Mouse (Mus musculus) liver, embryonic 14.5 days (tissue): ENCODE data around the gene Med17. TPM values are rescaled to one million over a fixed set of nuclear protein-coding genes. Genes with fewer than 3 reads are reported as not detected.

ENCODE experiments used
- ATAC-seq: fragments of 200-750 bp; cut with Nextera tagmentation; 2 replicates; pipeline ENCODE4 v1.8.0; 2017; ENCODE audit warnings: moderate number of reproducible peaks, mild to moderate bottlenecking, moderate library complexity; ENCODE audit not compliant: insufficient read depth
- DNase-seq, 3 experiments: peaks; one replicate each; pipeline ENCODE4 v3.0.0-alpha.2; 2012 to 2013; ENCODE audit warnings: low read depth in 3 of 3, low spot score in 3 of 3
- H3K27ac ChIP-seq: fragments of 300-500 bp; sonication (generic); 2 replicates; pipeline ENCODE4 v1.5.1; 2014; ENCODE audit warnings: moderate library complexity, mild to moderate bottlenecking, control low read depth, inconsistent platforms
- H3K27me3 ChIP-seq: fragments of 300-500 bp; sonication (generic); 2 replicates; pipeline ENCODE4 v1.6.1; 2014; ENCODE audit warnings: mild to moderate bottlenecking, low read length, moderate library complexity; ENCODE audit not compliant: control insufficient read depth, insufficient read depth
- H3K36me3 ChIP-seq: fragments of 300-500 bp; sonication (generic); replicated peaks from 2 replicates; pipeline ENCODE4 v1.6.1; 2014; ENCODE audit warnings: low read depth; ENCODE audit not compliant: control insufficient read depth, insufficient read depth
- H3K4me1 ChIP-seq, 2 experiments: fragments of 200-500 bp in 1 of 2; fragments of 300-500 bp in 1 of 2; sonication (generic) in 1 of 2; replicated peaks; 2 replicates each; pipeline ENCODE4 v1.6.1; 2012 to 2014; ENCODE audit warnings: antibody characterized with exemption in 1 of 2, inconsistent platforms in 1 of 2, low read length in 1 of 2; ENCODE audit not compliant: control insufficient read depth in 2 of 2, insufficient read depth in 2 of 2
- H3K4me2 ChIP-seq: fragments of 300-500 bp; sonication (generic); 2 replicates; pipeline ENCODE4 v1.6.1; 2014; ENCODE audit warnings: low read depth, mild to moderate bottlenecking, control low read depth, moderate library complexity
- H3K4me3 ChIP-seq, 2 experiments: fragments of 200-500 bp in 1 of 2; fragments of 300-500 bp in 1 of 2; sonication (generic) in 1 of 2; 2 replicates each; pipeline ENCODE4 v1.5.1; 2012 to 2014; ENCODE audit warnings: low read depth in 2 of 2, low read length in 2 of 2, mild to moderate bottlenecking in 2 of 2, control low read depth in 1 of 2, inconsistent platforms in 1 of 2, moderate library complexity in 1 of 2; ENCODE audit not compliant: insufficient read depth in 1 of 2
- H3K9ac ChIP-seq: fragments of 300-500 bp; sonication (generic); replicated peaks from 2 replicates; pipeline ENCODE4 v1.6.1; 2014; ENCODE audit warnings: mild to moderate bottlenecking, control low read depth, moderate library complexity
- H3K9me3 ChIP-seq: fragments of 300-500 bp; sonication (generic); 2 replicates; pipeline ENCODE4 v1.6.1; 2016; ENCODE audit warnings: low read length, mixed read lengths; ENCODE audit not compliant: control insufficient read depth
- CTCF ChIP-seq: IDR thresholded peaks from 2 replicates; pipeline ENCODE4 v1.5.1; 2016; ENCODE audit warnings: antibody characterized with exemption, low read depth, control low read depth
- EP300 ChIP-seq: IDR thresholded peaks from 2 replicates; pipeline ENCODE4 v1.6.1; 2016; ENCODE audit warnings: antibody characterized with exemption, low read depth
- WGBS: fragments of 180-500 bp; shearing (Covaris S2); extraction: QIAGEN DNeasy Blood & Tissue Kit; methylation state at CpG from one replicate; pipeline ENCODE4 v1.1.7; 2014; ENCODE audit not compliant: insufficient replicate concordance; 5-methylcytosine and 5-hydroxymethylcytosine counted together
- polyA plus RNA-seq, 2 experiments: library from polyadenylated mRNA; depleted of rRNA in 1 of 2; stranded (reverse) in 1 of 2; unstranded in 1 of 2; fragments of >200 nt; fragmentation: Nextera tagmentation in 1 of 2; extraction: Ambion mirVana in 1 of 2; gene quantifications; 2 replicates each; pipeline versions ENCODE4 v1.2.1 to v1.2.3; 2012 to 2014

Med17 gene
- polyA plus RNA-seq, 2 experiments, result 15.0 to 17.2 TPM

DNA sequence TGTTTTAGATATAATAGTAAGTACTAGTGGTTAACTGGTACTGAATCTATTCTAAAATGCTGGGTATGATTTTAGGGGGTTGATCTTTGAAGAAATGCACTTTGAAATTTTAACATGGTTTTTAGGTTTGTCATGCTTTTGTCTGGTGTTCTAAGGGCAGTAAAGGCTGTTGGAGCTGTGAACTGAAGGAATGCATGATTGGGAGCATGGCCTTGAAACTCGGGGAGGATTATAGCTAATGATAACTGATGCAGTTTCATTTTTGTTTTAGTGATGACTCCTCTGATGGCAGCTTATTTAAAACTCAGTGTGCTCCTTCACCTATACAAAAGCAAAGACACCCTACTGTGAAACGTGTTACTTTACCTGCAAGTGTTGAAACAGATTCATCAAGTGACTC is 28.5 kb upstream of the Med17 start:
- H3K4me1 ChIP-seq, result peaks cover 5 to 18% of the 10 kb centered on the region in 2 experiments
- ATAC-seq, result no peak
- H3K4me2 ChIP-seq, result peak overlapping the region; percentile 83
- no peak for DNase-seq
- peaks cover 47% of the 10 kb centered on the region for H3K36me3 ChIP-seq
- TF ChIP-seq EP300 (no peak), CTCF (no peak)
- H3K27me3 ChIP-seq, result no peaks in the 10 kb centered on the region
- no peak overlapping the region for H3K9ac ChIP-seq
- 26% methylated on average over 2 of the region's 2 CpGs for WGBS
- no peaks in the 10 kb centered on the region for H3K9me3 ChIP-seq
- H3K4me3 ChIP-seq, result no peak overlapping the region; a peak in 2 of 4 replicates
- H3K27ac ChIP-seq, result no peak overlapping the region

DNA sequence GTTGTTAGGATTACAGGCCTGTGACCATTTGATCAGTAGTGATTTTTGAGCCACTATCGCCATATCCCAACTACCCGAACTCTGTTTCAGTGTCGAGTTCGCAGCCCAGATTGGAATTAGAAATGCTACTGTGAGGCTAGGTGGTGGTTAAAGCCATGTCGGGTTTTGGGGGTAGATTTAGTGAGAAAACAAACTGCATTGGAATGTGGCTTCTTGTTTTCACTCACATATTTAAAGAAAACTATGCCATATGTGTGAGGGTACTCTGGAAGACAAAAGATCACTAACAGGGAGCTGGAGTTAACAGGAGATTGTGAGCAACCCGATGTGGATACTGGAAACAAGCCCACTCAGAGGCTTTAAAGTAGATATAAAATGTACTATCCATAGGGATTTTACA is 27.5 kb upstream of the Med17 start:
- no peaks in the 10 kb centered on the region for H3K27me3 ChIP-seq
- DNase-seq (no peak), ATAC-seq (no peak)
- peaks cover 41% of the 10 kb centered on the region for H3K36me3 ChIP-seq
- WGBS, result 3% methylated on average over 6 of the region's 6 CpGs
- H3K9ac ChIP-seq, result peak overlapping the region; percentile 78
- H3K9me3 ChIP-seq, result no peaks in the 10 kb centered on the region
- peak overlapping the region; percentile 83 for H3K4me2 ChIP-seq
- H3K4me3 ChIP-seq, result peak overlapping the region; percentile 71 to 72
- H3K4me1 ChIP-seq, result peaks cover 5 to 18% of the 10 kb centered on the region in 2 experiments
- no peak overlapping the region; the same call in 1 of the 2 replicates for H3K27ac ChIP-seq
- TF ChIP-seq EP300, result no peak
- TF ChIP-seq CTCF, result no peak

DNA sequence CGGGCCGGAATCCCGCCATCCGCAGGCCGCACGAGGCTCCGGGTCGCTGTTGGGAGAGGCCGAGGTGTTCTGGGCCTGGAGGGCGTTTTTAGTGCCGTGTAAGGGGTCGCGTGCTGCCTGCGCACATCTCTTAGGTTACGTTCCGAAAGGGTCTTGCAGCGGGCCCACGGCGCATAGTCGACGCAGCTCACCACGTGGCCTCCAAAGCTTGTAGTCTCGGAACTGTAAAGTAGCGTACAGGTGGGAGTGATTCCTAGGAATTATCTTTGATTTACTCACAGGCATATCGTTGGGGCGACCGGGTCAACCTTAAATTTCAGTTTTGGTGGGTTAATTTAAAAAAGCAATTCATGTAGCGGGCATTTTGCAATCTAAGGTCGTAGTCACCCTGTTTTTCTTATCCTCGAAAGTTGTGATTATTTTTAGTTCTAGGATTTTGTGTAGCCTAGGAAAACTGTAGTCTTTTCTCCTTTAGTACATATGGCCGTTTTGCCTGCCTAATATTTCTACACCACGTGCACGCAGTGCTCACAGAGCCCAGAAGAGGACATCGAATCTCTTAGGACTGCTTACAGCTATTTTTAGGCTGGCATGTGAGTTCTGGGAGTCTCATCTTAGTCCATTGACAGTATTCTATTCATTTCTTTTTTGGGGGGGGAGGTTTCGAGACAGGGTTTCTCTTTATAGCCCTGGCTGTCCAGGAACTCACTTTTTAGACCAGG is 26.8 kb upstream of the Med17 start, which contains the start of gene 4931406C07Rik:
Gene 4931406C07Rik, minus strand, starts transcription at position 51 of the 722 bp plus-strand sequence.
- Histone ChIP-seq H3K4me1 (peaks cover 5 to 18% of the 10 kb centered on the region in 2 experiments), H3K4me2 (peak within 1 kb of the TSS; percentile 83), H3K27ac (peak within 1 kb of the TSS; percentile 44), H3K9me3 (no peaks in the 10 kb centered on the region), H3K4me3 (peak within 1 kb of the TSS; percentile 71 to 72), H3K36me3 (peaks cover 34% of the 10 kb centered on the region), H3K27me3 (no peaks in the 10 kb centered on the region), H3K9ac (peak within 1 kb of the TSS; percentile 78)
- DNase-seq (no peak), ATAC-seq (no peak)
- under 1% methylated on average over 35 of the region's 35 CpGs for WGBS
- TF ChIP-seq EP300 (no peak), CTCF (peak; percentile 7; the same call in 1 of the 2 replicates)

DNA sequence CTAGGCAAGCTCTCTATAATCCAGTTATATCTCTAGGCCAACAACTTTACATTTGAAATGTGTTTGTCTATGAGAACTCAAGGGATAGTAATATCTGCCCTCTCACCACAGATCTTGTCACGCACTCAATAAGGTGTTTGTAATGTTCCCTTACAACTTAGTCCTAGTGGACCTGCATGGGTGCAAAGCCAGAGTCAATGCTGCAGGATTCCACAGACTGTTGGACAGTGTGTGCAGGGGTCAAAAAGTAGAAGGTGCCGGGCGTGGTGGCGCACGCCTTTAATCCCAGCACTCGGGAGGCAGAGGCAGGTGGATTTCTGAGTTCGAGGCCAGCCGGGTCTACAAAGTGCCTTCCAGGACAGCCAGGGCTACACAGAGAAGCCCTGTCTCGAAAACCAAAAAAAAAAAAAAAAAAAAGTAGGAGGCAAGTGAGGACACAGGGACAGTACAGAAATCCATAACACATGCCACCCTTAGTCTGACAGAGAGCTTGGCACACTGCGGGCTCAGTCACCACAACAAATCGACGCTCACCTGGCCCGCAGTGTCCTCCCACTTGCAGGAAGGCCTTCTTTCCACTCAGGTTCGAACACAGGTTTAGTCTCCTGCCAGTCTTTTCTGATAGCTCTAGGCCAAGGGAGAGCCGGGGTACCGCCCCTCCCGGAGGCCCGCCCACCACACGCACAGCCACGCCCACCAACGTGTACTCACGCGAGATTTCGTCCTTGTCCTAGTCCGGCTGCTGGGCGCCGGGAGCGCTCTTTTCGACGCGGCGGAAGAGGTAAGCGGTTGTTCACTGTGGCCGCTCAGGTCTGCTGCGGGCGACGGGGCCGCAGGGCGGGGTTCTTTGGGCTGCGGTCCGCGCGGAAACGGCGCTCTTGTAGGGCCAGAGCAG is 26.0 kb upstream of the Med17 start, which contains the start of gene Taf1d:
Gene Taf1d, plus strand, starts transcription at position 712 of the 895 bp plus-strand sequence.
- DNase-seq, result peak; percentile 87 to 91 (median 90)
- peak within 1 kb of the TSS; percentile 78 for H3K9ac ChIP-seq
- H3K4me1 ChIP-seq, result peaks cover 5 to 22% of the 10 kb centered on the region in 2 experiments

More for the DNA sequence above, 26.0 kb upstream of the Med17 start, which contains the start of gene Taf1d:
- H3K36me3 ChIP-seq, result peaks cover 27% of the 10 kb centered on the region
- H3K9me3 ChIP-seq, result no peaks in the 10 kb centered on the region
- TF ChIP-seq CTCF (no peak), EP300 (peak; percentile 40; the same call in 1 of the 2 replicates)
- peak within 1 kb of the TSS; percentile 83 for H3K4me2 ChIP-seq
- H3K27ac ChIP-seq, result peak within 1 kb of the TSS; percentile 44
- H3K27me3 ChIP-seq, result no peaks in the 10 kb centered on the region
- WGBS, result 10% methylated on average over 45 of the region's 45 CpGs
- peak; percentile 96 for ATAC-seq
- H3K4me3 ChIP-seq, result peak within 1 kb of the TSS; percentile 71 to 72
